Mouse (Mus musculus): ENCODE results near the gene Chd3. TPM values are rescaled to one million over a fixed set of nuclear protein-coding genes. Genes with fewer than 3 reads are reported as not detected.

The Chd3 gene
- polyA plus RNA-seq, 1 experiment from 2014 or later: 39.4 TPM

GRCm38 (mm10) chr11:69364910-69365309, 4.3 kb downstream of the Chd3 start:
- Histone ChIP-seq H3K9ac (ENCODE audit: low read length) (peak overlapping the region; percentile 50), H3K4me1 (ENCODE audit: control insufficient read depth, insufficient read depth, low read length) (peaks cover 35% of the 10 kb centered on the region), H3K27ac (ENCODE audit: low read depth, low read length) (peak overlapping the region; percentile 99; the same call in 1 of the 2 replicates), H3K4me3 (ENCODE audit: low read depth, low read length) (no peak overlapping the region), H3K4me2 (peak overlapping the region; percentile 94), H3K9me3 (ENCODE audit: control insufficient read depth, low read length) (no peaks in the 10 kb centered on the region), H3K27me3 (ENCODE audit: control insufficient read depth, insufficient read depth, low read length) (no peaks in the 10 kb centered on the region), H3K36me3 (ENCODE audit: control insufficient read depth, insufficient read depth, low read length) (peaks cover 11% of the 10 kb centered on the region)
- ATAC-seq (ENCODE audit: low FRiP score): no peak
- peak; percentile 90 for DNase-seq (ENCODE audit: low spot score, missing footprints)
- WGBS: 2% methylated on average over 6 of the region's 6 CpGs

- Histone ChIP-seq H3K27me3 (ENCODE audit: control insufficient read depth, insufficient read depth, low read length) (no peaks in the 10 kb centered on the region), H3K9me3 (ENCODE audit: control insufficient read depth, low read length) (no peaks in the 10 kb centered on the region), H3K9ac (ENCODE audit: low read length) (no peak overlapping the region), H3K4me3 (ENCODE audit: low read depth, low read length) (no peak overlapping the region), H3K4me2 (no peak overlapping the region), H3K27ac (ENCODE audit: low read depth, low read length) (no peak overlapping the region), H3K4me1 (ENCODE audit: control insufficient read depth, insufficient read depth, low read length) (peaks cover 31% of the 10 kb centered on the region), H3K36me3 (ENCODE audit: control insufficient read depth, insufficient read depth, low read length) (peaks cover 13% of the 10 kb centered on the region)
- no peak for ATAC-seq (ENCODE audit: low FRiP score)
- DNase-seq (ENCODE audit: low spot score, missing footprints): no peak
- 53% methylated on average over 8 of the region's 8 CpGs for WGBS
Measured at GRCm38 (mm10) chr11:69364376-69364775, 4.8 kb downstream of the Chd3 start.

DNA sequence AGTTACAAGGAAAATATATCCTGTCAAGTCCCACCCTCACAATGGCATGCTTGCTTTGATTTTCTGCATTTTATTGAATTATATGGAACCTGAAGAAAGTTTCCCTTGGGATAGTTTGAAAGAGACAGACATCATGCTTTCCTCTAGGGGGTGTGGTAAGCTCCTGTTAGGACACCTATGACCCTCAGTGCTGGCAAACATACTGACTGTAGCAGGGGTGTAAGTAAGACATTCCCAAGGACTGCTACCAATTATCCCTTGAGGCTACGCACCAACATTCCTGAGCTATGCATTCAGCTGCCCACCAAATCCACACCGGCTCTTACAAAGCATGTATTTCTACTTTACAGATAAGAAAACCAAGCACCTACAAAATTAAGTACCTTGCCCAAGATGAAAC, 6.7 kb downstream of the Chd3 start:
- Histone ChIP-seq H3K4me3 (ENCODE audit: low read depth, low read length) (no peak overlapping the region), H3K9me3 (ENCODE audit: control insufficient read depth, low read length) (no peaks in the 10 kb centered on the region), H3K4me1 (ENCODE audit: control insufficient read depth, insufficient read depth, low read length) (peaks cover 25% of the 10 kb centered on the region), H3K4me2 (no peak overlapping the region), H3K27ac (ENCODE audit: low read depth, low read length) (no peak overlapping the region), H3K9ac (ENCODE audit: low read length) (no peak overlapping the region), H3K36me3 (ENCODE audit: control insufficient read depth, insufficient read depth, low read length) (peaks cover 22% of the 10 kb centered on the region), H3K27me3 (ENCODE audit: control insufficient read depth, insufficient read depth, low read length) (no peaks in the 10 kb centered on the region)
- ATAC-seq (ENCODE audit: low FRiP score) (no peak), DNase-seq (ENCODE audit: low spot score, missing footprints) (no peak)
- 80% methylated on average over 2 of the region's 2 CpGs for WGBS

GRCm38 (mm10) chr11:69362021-69362420, 7.2 kb downstream of the Chd3 start:
- Histone ChIP-seq H3K4me1 (ENCODE audit: control insufficient read depth, insufficient read depth, low read length) (peaks cover 23% of the 10 kb centered on the region), H3K4me3 (ENCODE audit: low read depth, low read length) (no peak overlapping the region), H3K9ac (ENCODE audit: low read length) (no peak overlapping the region), H3K36me3 (ENCODE audit: control insufficient read depth, insufficient read depth, low read length) (peaks cover 24% of the 10 kb centered on the region), H3K9me3 (ENCODE audit: control insufficient read depth, low read length) (no peaks in the 10 kb centered on the region), H3K4me2 (no peak overlapping the region), H3K27me3 (ENCODE audit: control insufficient read depth, insufficient read depth, low read length) (no peaks in the 10 kb centered on the region), H3K27ac (ENCODE audit: low read depth, low read length) (no peak overlapping the region)
- WGBS: 78% methylated on average over 7 of the region's 7 CpGs
- ATAC-seq (ENCODE audit: low FRiP score) (no peak), DNase-seq (ENCODE audit: low spot score, missing footprints) (no peak)

GRCm38 (mm10) chr11:69357690-69358089, 11.5 kb downstream of the Chd3 start:
- no peak for ATAC-seq (ENCODE audit: low FRiP score)
- Histone ChIP-seq H3K4me2 (no peak overlapping the region), H3K27me3 (ENCODE audit: control insufficient read depth, insufficient read depth, low read length) (no peaks in the 10 kb centered on the region), H3K9me3 (ENCODE audit: control insufficient read depth, low read length) (no peaks in the 10 kb centered on the region), H3K36me3 (ENCODE audit: control insufficient read depth, insufficient read depth, low read length) (peaks cover 39% of the 10 kb centered on the region), H3K9ac (ENCODE audit: low read length) (no peak overlapping the region), H3K27ac (ENCODE audit: low read depth, low read length) (no peak overlapping the region), H3K4me3 (ENCODE audit: low read depth, low read length) (no peak overlapping the region), H3K4me1 (ENCODE audit: control insufficient read depth, insufficient read depth, low read length) (no peaks in the 10 kb centered on the region)
- 95% methylated on average over 12 of the region's 12 CpGs for WGBS
- no peak for DNase-seq (ENCODE audit: low spot score, missing footprints)

- H3K36me3 ChIP-seq (ENCODE audit: control insufficient read depth, insufficient read depth, low read length): peaks cover 46% of the 10 kb centered on the region
- 87% methylated on average over 5 of the region's 5 CpGs for WGBS
Measured at GRCm38 (mm10) chr11:69356544-69356943, 12.7 kb downstream of the Chd3 start.

GRCm38 (mm10) chr11:69346441-69346840, 22.8 kb downstream of the Chd3 start:
- DNase-seq (ENCODE audit: low spot score, missing footprints): no peak
- no peak for ATAC-seq (ENCODE audit: low FRiP score)
- Histone ChIP-seq H3K9me3 (ENCODE audit: control insufficient read depth, low read length) (no peaks in the 10 kb centered on the region), H3K27ac (ENCODE audit: low read depth, low read length) (no peak overlapping the region), H3K36me3 (ENCODE audit: control insufficient read depth, insufficient read depth, low read length) (peaks cover 32% of the 10 kb centered on the region), H3K4me3 (ENCODE audit: low read depth, low read length) (no peak overlapping the region), H3K4me2 (no peak overlapping the region), H3K4me1 (ENCODE audit: control insufficient read depth, insufficient read depth, low read length) (peaks cover 1% of the 10 kb centered on the region; the same call in 1 of the 2 replicates), H3K9ac (ENCODE audit: low read length) (no peak overlapping the region), H3K27me3 (ENCODE audit: control insufficient read depth, insufficient read depth, low read length) (no peaks in the 10 kb centered on the region)
- WGBS: 91% methylated on average over 26 of the region's 26 CpGs

More at GRCm38 (mm10) chr11:69356544-69356943, 12.7 kb downstream of the Chd3 start:
- H3K9me3 ChIP-seq (ENCODE audit: control insufficient read depth, low read length): no peaks in the 10 kb centered on the region
- no peaks in the 10 kb centered on the region for H3K4me1 ChIP-seq (ENCODE audit: control insufficient read depth, insufficient read depth, low read length)
- DNase-seq (ENCODE audit: low spot score, missing footprints): no peak
- H3K9ac ChIP-seq (ENCODE audit: low read length): no peak overlapping the region
- H3K27me3 ChIP-seq (ENCODE audit: control insufficient read depth, insufficient read depth, low read length): no peaks in the 10 kb centered on the region
- H3K27ac ChIP-seq (ENCODE audit: low read depth, low read length): no peak overlapping the region
- H3K4me2 ChIP-seq: no peak overlapping the region
- no peak overlapping the region for H3K4me3 ChIP-seq (ENCODE audit: low read depth, low read length)
- ATAC-seq (ENCODE audit: low FRiP score): no peak

GRCm38 (mm10) chr11:69340161-69341131, 28.8 kb downstream of the Chd3 start, which contains the start of gene Rnf227:
TSS of gene Rnf227 (plus strand) at chr11:69340461.
- Histone ChIP-seq H3K4me2 (peak within 1 kb of the TSS; percentile 80), H3K4me1 (ENCODE audit: control insufficient read depth, insufficient read depth, low read length) (peaks cover 15% of the 10 kb centered on the region), H3K9me3 (ENCODE audit: control insufficient read depth, low read length) (no peaks in the 10 kb centered on the region; the same call in 1 of the 2 replicates), H3K9ac (ENCODE audit: low read length) (peak within 1 kb of the TSS; percentile 74), H3K36me3 (ENCODE audit: control insufficient read depth, insufficient read depth, low read length) (peaks cover 7% of the 10 kb centered on the region), H3K4me3 (ENCODE audit: low read depth, low read length) (peak within 1 kb of the TSS; percentile 53), H3K27me3 (ENCODE audit: control insufficient read depth, insufficient read depth, low read length) (peaks cover 9% of the 10 kb centered on the region), H3K27ac (ENCODE audit: low read depth, low read length) (peak within 1 kb of the TSS; percentile 44; the same call in 1 of the 2 replicates)
- peak; percentile 89 for ATAC-seq (ENCODE audit: low FRiP score)
- 2% methylated on average over 98 of the region's 99 CpGs for WGBS
- peak; percentile 98 for DNase-seq (ENCODE audit: low spot score, missing footprints)

DNA sequence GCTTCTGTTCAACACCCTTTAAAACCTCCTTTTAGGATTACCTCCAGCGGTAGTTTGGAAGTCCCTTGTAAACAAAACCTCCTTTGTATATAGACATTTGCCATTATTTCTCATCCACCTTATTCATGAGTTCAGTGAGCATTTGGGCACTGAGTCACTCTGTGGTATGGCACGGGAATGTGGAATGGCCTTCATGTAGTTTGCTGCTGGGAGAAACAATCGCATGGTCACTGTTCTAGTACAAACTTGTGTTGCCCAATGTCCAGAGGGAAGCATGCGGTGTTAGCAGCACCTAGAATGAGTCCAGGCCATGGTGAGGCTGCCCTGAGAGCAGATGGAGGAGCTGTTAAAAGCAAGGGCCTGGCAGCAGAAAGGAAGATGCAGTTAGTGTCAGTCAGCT, 34.4 kb downstream of the Chd3 start:
- Histone ChIP-seq H3K27me3 (ENCODE audit: control insufficient read depth, insufficient read depth, low read length) (peaks cover 5% of the 10 kb centered on the region), H3K4me2 (no peak overlapping the region), H3K27ac (ENCODE audit: low read depth, low read length) (no peak overlapping the region), H3K36me3 (ENCODE audit: control insufficient read depth, insufficient read depth, low read length) (no peaks in the 10 kb centered on the region), H3K9ac (ENCODE audit: low read length) (no peak overlapping the region), H3K4me3 (ENCODE audit: low read depth, low read length) (no peak overlapping the region), H3K9me3 (ENCODE audit: control insufficient read depth, low read length) (no peaks in the 10 kb centered on the region; the same call in 1 of the 2 replicates), H3K4me1 (ENCODE audit: control insufficient read depth, insufficient read depth, low read length) (peaks cover 5% of the 10 kb centered on the region)
- 69% methylated on average over 4 of the region's 4 CpGs for WGBS
- ATAC-seq (ENCODE audit: low FRiP score) (no peak), DNase-seq (ENCODE audit: low spot score, missing footprints) (no peak)
